Mouse (Mus musculus) lung, embryonic 16.5 days (tissue): ENCODE data around the gene Jade2. TPM values are rescaled to one million over a fixed set of nuclear protein-coding genes. Genes with fewer than 3 reads are reported as not detected.

ENCODE experiments used
- ATAC-seq: fragments of 200-750 bp; cut with Nextera tagmentation; 2 replicates; pipeline ENCODE4 v1.8.0; 2017; ENCODE audit warnings: low read depth, mild to moderate bottlenecking, moderate library complexity
- H3K27ac ChIP-seq: fragments of 300-500 bp; sonication (generic); 2 replicates; pipeline ENCODE4 v1.5.1; 2014; ENCODE audit warnings: mild to moderate bottlenecking, control low read depth, low read length
- H3K27me3 ChIP-seq: fragments of 300-500 bp; sonication (generic); 2 replicates; pipeline ENCODE4 v1.6.1; 2014; ENCODE audit warnings: low read depth, low read length, mixed read lengths; ENCODE audit not compliant: control insufficient read depth, insufficient read depth
- H3K36me3 ChIP-seq: fragments of 300-500 bp; sonication (generic); 2 replicates; pipeline ENCODE4 v1.6.1; 2014; ENCODE audit warnings: low read length; ENCODE audit not compliant: control insufficient read depth, insufficient read depth
- H3K4me1 ChIP-seq: fragments of 300-500 bp; sonication (generic); replicated peaks from 2 replicates; pipeline ENCODE4 v1.6.1; 2014; ENCODE audit warnings: low read length, mixed read lengths; ENCODE audit not compliant: control insufficient read depth, insufficient read depth
- H3K4me2 ChIP-seq: fragments of 300-500 bp; sonication (generic); 2 replicates; pipeline ENCODE4 v1.6.1; 2014; ENCODE audit warnings: low read depth, low read length, control low read depth
- H3K4me3 ChIP-seq: fragments of 300-500 bp; sonication (generic); 2 replicates; pipeline ENCODE4 v1.5.1; 2014; ENCODE audit warnings: mild to moderate bottlenecking, low read length, control low read depth
- H3K9ac ChIP-seq: fragments of 300-500 bp; sonication (generic); 2 replicates; pipeline ENCODE4 v1.6.1; 2014; ENCODE audit warnings: low read length, control low read depth
- H3K9me3 ChIP-seq: fragments of 300-500 bp; sonication (generic); 2 replicates; pipeline ENCODE4 v1.6.1; 2016; ENCODE audit warnings: low read length; ENCODE audit not compliant: control insufficient read depth
- WGBS: fragments of 180-500 bp; shearing (Covaris S2); extraction: QIAGEN DNeasy Blood & Tissue Kit; methylation state at CpG from one replicate; pipeline ENCODE4 v1.1.7; 2014; 5-methylcytosine and 5-hydroxymethylcytosine counted together
- polyA plus RNA-seq: library from polyadenylated mRNA; unstranded; fragments of >200 nt; fragmentation: Nextera tagmentation; extraction: Ambion mirVana; gene quantifications from 2 replicates; pipeline ENCODE4 v1.2.1, GENCODE M21; 2015

Jade2 gene
- polyA plus RNA-seq = 2.8 and 2.9 TPM in 2 replicates

- ATAC-seq = peak; percentile 18; the same call in 1 of the 2 replicates
- peak within 1 kb of the TSS; percentile 91 for H3K9ac ChIP-seq
- no peaks in the 10 kb centered on the region for H3K9me3 ChIP-seq
- H3K27ac ChIP-seq = peak within 1 kb of the TSS; percentile 95
- 0% methylated on average over 38 of the region's 47 CpGs for WGBS
- peaks cover 16% of the 10 kb centered on the region for H3K4me1 ChIP-seq
- H3K27me3 ChIP-seq = no peaks in the 10 kb centered on the region
- H3K4me3 ChIP-seq = peak within 1 kb of the TSS; percentile 72
- H3K4me2 ChIP-seq = peak within 1 kb of the TSS; percentile 98
- no peaks in the 10 kb centered on the region for H3K36me3 ChIP-seq
These were observed at the start of gene Jade2 for GRCm38 (mm10) chr11:51857081-51857671. Jade2 (minus strand) TSS chr11:51857653.

DNA sequence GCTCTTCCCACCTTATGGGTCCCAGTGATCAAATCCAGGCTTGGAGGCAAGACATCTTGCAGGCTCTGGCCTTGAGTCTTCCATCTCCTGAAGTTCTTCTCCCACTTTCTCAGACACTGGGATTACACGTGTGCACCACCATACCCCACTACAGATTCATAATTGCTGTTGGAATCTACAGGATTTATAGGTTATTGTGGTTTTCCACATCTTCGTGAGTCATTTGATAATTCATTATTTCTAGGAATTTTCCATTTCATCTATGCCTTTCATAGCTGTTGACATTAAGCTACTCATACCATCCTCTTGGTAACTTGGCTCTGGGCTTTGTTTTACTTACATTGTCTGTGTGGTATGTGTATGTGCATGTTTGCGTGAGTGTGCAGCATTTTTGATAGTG is 46.8 kb upstream of the Jade2 start:
- Histone ChIP-seq H3K4me1 (no peaks in the 10 kb centered on the region), H3K9me3 (peaks cover 2% of the 10 kb centered on the region; the same call in 1 of the 2 replicates), H3K27ac (no peak overlapping the region), H3K9ac (no peak overlapping the region), H3K4me3 (no peak overlapping the region), H3K27me3 (no peaks in the 10 kb centered on the region), H3K4me2 (no peak overlapping the region), H3K36me3 (no peaks in the 10 kb centered on the region)
- 89% methylated on average over 3 of the region's 3 CpGs for WGBS
- ATAC-seq = no peak

GRCm38 (mm10) chr11:51899691-51900090 is 42.2 kb upstream of the Jade2 start:
- Histone ChIP-seq H3K27ac (no peak overlapping the region), H3K9me3 (peaks cover 2% of the 10 kb centered on the region; the same call in 1 of the 2 replicates), H3K27me3 (no peaks in the 10 kb centered on the region), H3K9ac (no peak overlapping the region), H3K4me1 (no peaks in the 10 kb centered on the region), H3K36me3 (no peaks in the 10 kb centered on the region), H3K4me3 (no peak overlapping the region), H3K4me2 (no peak overlapping the region)
- 76% methylated on average over 10 of the region's 10 CpGs for WGBS
- no peak for ATAC-seq

DNA sequence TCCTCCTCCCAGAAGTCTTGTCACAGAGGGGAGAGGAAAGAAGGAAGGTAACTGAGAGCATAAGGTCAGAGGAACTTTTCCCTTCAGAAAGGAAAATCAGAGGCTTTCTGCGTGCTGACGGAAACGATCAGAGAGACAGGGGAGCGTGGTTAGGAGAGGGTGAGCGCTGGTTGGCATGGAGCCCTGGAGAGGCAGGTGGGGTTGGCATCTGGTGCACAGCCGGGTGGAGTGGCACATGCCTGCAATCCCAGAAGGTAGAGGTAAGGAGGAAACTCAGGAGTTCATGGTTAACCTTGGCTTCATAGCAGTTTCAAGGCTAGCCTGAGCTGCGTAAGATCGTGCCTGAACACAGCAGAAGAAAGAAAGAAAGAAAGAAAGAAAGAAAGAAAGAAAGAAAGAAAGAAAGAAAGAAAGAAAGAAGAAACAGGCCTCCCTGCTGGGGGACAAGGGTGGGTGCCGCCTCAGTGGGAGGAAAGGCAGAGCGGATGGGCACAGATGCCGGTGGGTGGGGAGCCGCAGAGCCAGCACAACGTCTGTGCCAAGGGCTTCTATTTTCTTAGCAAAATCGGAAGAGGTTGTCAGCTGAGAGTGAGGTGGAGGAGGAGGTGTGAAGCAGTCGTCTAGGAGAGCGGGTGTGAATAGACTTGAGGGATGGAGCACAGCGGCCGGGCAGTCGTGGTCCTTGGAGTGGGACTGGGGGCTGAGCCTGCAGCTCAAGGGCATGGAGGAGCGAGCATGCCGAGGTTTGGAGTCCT is 41.0 kb upstream of the Jade2 start:
- Histone ChIP-seq H3K4me1 (no peaks in the 10 kb centered on the region), H3K9me3 (peaks cover 1% of the 10 kb centered on the region; the same call in 1 of the 2 replicates), H3K4me2 (no peak overlapping the region), H3K9ac (peak overlapping the region; percentile 15; the same call in 1 of the 2 replicates), H3K36me3 (no peaks in the 10 kb centered on the region), H3K27ac (no peak overlapping the region), H3K27me3 (no peaks in the 10 kb centered on the region), H3K4me3 (no peak overlapping the region)
- WGBS = 39% methylated on average over 21 of the region's 21 CpGs
- ATAC-seq = peak; percentile 49; the same call in 1 of the 2 replicates

- Histone ChIP-seq H3K4me1 (no peaks in the 10 kb centered on the region), H3K4me2 (no peak overlapping the region), H3K36me3 (no peaks in the 10 kb centered on the region), H3K27ac (no peak overlapping the region; the same call in 1 of the 2 replicates), H3K9ac (no peak overlapping the region), H3K9me3 (no peaks in the 10 kb centered on the region), H3K27me3 (no peaks in the 10 kb centered on the region), H3K4me3 (no peak overlapping the region)
- WGBS = 84% methylated on average over 11 of the region's 11 CpGs
- ATAC-seq = peak; percentile 43; the same call in 1 of the 2 replicates
These were observed 39.9 kb upstream of the Jade2 start for GRCm38 (mm10) chr11:51897311-51897710.

- WGBS = 26% methylated on average over 4 of the region's 4 CpGs
- H3K9me3 ChIP-seq = no peaks in the 10 kb centered on the region
- no peak overlapping the region for H3K27ac ChIP-seq
- no peaks in the 10 kb centered on the region for H3K4me1 ChIP-seq
- no peak for ATAC-seq
- no peak overlapping the region for H3K4me3 ChIP-seq
- no peaks in the 10 kb centered on the region for H3K27me3 ChIP-seq
- H3K4me2 ChIP-seq = no peak overlapping the region
- H3K36me3 ChIP-seq = no peaks in the 10 kb centered on the region
- no peak overlapping the region for H3K9ac ChIP-seq
These were observed 38.6 kb upstream of the Jade2 start for GRCm38 (mm10) chr11:51896012-51896411.

GRCm38 (mm10) chr11:51885681-51886080 is 28.2 kb upstream of the Jade2 start:
- Histone ChIP-seq H3K4me3 (no peak overlapping the region), H3K9ac (no peak overlapping the region), H3K9me3 (no peaks in the 10 kb centered on the region), H3K27ac (no peak overlapping the region), H3K36me3 (no peaks in the 10 kb centered on the region), H3K4me1 (peaks cover 15% of the 10 kb centered on the region), H3K27me3 (no peaks in the 10 kb centered on the region), H3K4me2 (no peak overlapping the region)
- WGBS = 71% methylated on average over 6 of the region's 6 CpGs
- ATAC-seq = no peak

DNA sequence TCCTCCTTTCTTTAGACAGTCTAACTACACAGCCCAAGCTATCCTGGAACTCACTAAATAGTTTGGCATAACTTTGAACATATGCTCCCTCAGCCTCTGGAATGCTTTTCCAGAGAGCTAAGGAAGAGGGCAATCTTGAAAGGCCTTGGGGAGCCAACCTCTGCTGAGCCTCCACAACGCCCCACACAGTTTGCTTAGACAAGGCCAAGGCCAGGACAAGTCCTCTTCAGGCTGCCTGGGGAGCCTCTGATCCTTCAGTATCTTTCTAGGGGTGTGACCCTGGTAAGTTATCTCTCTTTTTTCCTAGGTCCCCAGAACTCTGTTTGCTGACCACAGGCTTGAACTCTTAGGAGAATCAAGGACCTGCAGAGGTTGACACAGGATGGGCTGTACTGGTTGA is 26.6 kb upstream of the Jade2 start:
- no peak overlapping the region; the same call in 1 of the 2 replicates for H3K4me2 ChIP-seq
- peaks cover 2% of the 10 kb centered on the region; the same call in 1 of the 2 replicates for H3K9me3 ChIP-seq
- no peak overlapping the region for H3K4me3 ChIP-seq
- H3K27ac ChIP-seq = peak overlapping the region; percentile 92
- peak; percentile 68 for ATAC-seq
- no peaks in the 10 kb centered on the region for H3K36me3 ChIP-seq
- H3K4me1 ChIP-seq = peaks cover 15% of the 10 kb centered on the region
- H3K27me3 ChIP-seq = no peaks in the 10 kb centered on the region
- no peak overlapping the region for H3K9ac ChIP-seq
- 15% methylated on average over 1 of the region's 1 CpGs for WGBS

DNA sequence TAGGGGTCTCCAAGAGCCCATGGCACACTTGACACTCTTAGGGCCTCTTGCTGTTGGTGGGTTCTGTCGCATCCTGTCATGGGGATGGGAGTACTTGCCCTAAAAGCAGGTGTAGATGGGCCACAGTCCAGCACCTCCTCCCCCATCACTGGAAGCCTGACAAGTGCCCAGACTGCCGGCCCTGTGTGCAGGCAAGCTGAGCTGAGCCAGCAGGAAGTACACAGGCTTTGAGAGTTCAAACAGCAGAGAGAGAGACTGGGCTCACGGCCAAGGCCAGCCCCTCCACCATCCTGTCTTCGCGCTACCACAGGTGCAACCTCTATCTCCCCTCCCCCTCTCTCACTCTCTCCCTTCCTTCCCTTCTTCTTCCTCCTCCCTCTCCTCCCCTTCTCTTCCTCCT is 26.2 kb upstream of the Jade2 start:
- H3K27ac ChIP-seq = peak overlapping the region; percentile 92

More for the DNA sequence above, 26.2 kb upstream of the Jade2 start:
- Histone ChIP-seq H3K4me2 (no peak overlapping the region), H3K27me3 (no peaks in the 10 kb centered on the region), H3K9ac (no peak overlapping the region), H3K4me1 (peaks cover 15% of the 10 kb centered on the region), H3K4me3 (no peak overlapping the region), H3K36me3 (no peaks in the 10 kb centered on the region), H3K9me3 (peaks cover 2% of the 10 kb centered on the region; the same call in 1 of the 2 replicates)
- WGBS = 8% methylated on average over 5 of the region's 5 CpGs
- peak; percentile 94 for ATAC-seq
